Mouse (Mus musculus) lung, postnatal 4 days (tissue): Measurements from ENCODE around the gene Stxbp5l.
A peak's percentile ranks its signal among the peaks of the same experiment; 100 is the strongest.
"Not testable (repeated sequence)": the region's sequence is repeated elsewhere in the genome, so short reads cannot be mapped to it uniquely, and the experiment has no call there.

Experiments
- DNase-seq, 2 experiments: peaks; one replicate each; pipeline ENCODE4 v3.0.0; 2021

Stxbp5l gene

GRCm38 (mm10) chr16:37273681-37274080, 111.1 kb downstream of the Stxbp5l start:
- DNase-seq = no peak

- DNase-seq = no peak
Observed at GRCm38 (mm10) chr16:37261678-37262077, 123.1 kb downstream of the Stxbp5l start.

GRCm38 (mm10) chr16:37219151-37219550, 165.6 kb downstream of the Stxbp5l start:
- no peak for DNase-seq

GRCm38 (mm10) chr16:37208783-37209182, 176.0 kb downstream of the Stxbp5l start:
- DNase-seq = no peak

GRCm38 (mm10) chr16:37194152-37194551, 190.6 kb downstream of the Stxbp5l start:
- no peak for DNase-seq

GRCm38 (mm10) chr16:37125190-37125589, 259.6 kb downstream of the Stxbp5l start:
- not testable (repeated sequence) for DNase-seq

- DNase-seq = peak in 1 of 2 experiments; percentile 28
Observed at GRCm38 (mm10) chr16:37109285-37109684, 275.5 kb downstream of the Stxbp5l start.

- DNase-seq = no peak
Observed at GRCm38 (mm10) chr16:37108763-37109162, 276.0 kb downstream of the Stxbp5l start.

GRCm38 (mm10) chr16:37094169-37094833, 290.5 kb downstream of the Stxbp5l start:
- no peak for DNase-seq

GRCm38 (mm10) chr16:37089648-37090047, 295.1 kb downstream of the Stxbp5l start:
- no peak for DNase-seq

GRCm38 (mm10) chr16:37072354-37072753, 312.4 kb downstream of the Stxbp5l start:
- DNase-seq = no peak
